In the genomic region with DNA sequence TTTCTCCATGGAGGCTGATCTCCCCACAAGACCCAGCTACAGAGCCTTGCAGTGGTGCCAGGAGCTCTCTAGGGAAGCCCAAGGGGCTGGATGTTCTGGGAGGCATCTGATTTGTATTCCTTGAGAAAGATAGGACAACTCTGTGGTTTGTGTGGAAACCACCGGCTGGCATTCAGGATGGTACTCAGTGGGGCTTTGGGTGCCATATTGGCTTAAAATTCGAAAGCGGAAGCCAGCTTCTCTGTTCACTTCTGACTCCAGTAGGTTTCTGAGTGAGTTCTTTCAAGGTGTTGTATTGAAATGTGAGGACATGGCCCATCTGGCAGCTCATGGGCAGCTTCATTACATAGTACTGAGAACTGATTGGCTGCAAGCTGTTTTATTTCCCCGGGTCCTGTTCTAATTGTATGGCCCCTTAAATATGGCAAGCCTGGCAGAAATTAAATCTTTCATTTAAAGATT, we compare ENCODE assay signal across 17 mouse cellular contexts.
DNase-seq lines count a peak whose midpoint lies in the region; ATAC-seq and TF ChIP-seq lines count a peak whose summit lies in the region.
"Had no signal": no experiment of that assay in that cellular context is flagged by ENCODE, and none has a peak within 500 bp of the region (broad histone marks: within the 10 kb centered on the region; RNA-seq: fewer than 3 reads in every experiment).

No protein-coding gene starts in this region.

- no peak overlapping the region for H3K4me2 ChIP-seq in midbrain, embryonic 11.5 days
- peak overlapping the region; percentile 31; the same call in 1 of the 2 replicates for H3K4me2 ChIP-seq in forebrain, embryonic 13.5 days
- H3K4me2 ChIP-seq in hindbrain, postnatal 0 days (ENCODE audit: low read depth, low read length), result no peak overlapping the region
- no peak overlapping the region for H3K4me2 ChIP-seq in neural tube, embryonic 14.5 days (ENCODE audit: low read depth, low read length)
- H3K4me2 ChIP-seq: liver, embryonic 15.5 days had no signal

- H3K36me3 ChIP-seq in midbrain, embryonic 10.5 days, result no peaks in the 10 kb centered on the region
- no peaks in the 10 kb centered on the region for H3K36me3 ChIP-seq in midbrain, embryonic 11.5 days (ENCODE audit: control insufficient read depth, insufficient read depth, low read length)
- H3K36me3 ChIP-seq in forebrain, embryonic 13.5 days (ENCODE audit: poor library complexity, severe bottlenecking), result no peaks in the 10 kb centered on the region
- no peaks in the 10 kb centered on the region for H3K36me3 ChIP-seq in hindbrain, postnatal 0 days (ENCODE audit: insufficient read depth, low read length)
- no peaks in the 10 kb centered on the region for H3K36me3 ChIP-seq in neural tube, embryonic 14.5 days (ENCODE audit: control insufficient read depth, insufficient read depth, low read length)
- H3K36me3 ChIP-seq: liver, embryonic 15.5 days had no signal

- WGBS in midbrain, embryonic 10.5 days, result 94% methylated on average over 4 of the region's 4 CpGs
- WGBS in midbrain, embryonic 11.5 days, result 92% methylated on average over 4 of the region's 4 CpGs
- 73% methylated on average over 4 of the region's 4 CpGs for WGBS in forebrain, embryonic 13.5 days
- 74% methylated on average over 4 of the region's 4 CpGs for WGBS in hindbrain, postnatal 0 days
- 76% methylated on average over 4 of the region's 4 CpGs for WGBS in neural tube, embryonic 14.5 days

- H3K9ac ChIP-seq in midbrain, embryonic 11.5 days (ENCODE audit: low read length), result no peak overlapping the region
- H3K9ac ChIP-seq in forebrain, embryonic 13.5 days, result no peak overlapping the region
- no peak overlapping the region for H3K9ac ChIP-seq in hindbrain, postnatal 0 days (replicated peaks; ENCODE audit: low read length)
- H3K9ac ChIP-seq in neural tube, embryonic 14.5 days (replicated peaks; ENCODE audit: low read depth, low read length), result no peak overlapping the region
- H3K9ac ChIP-seq: liver, embryonic 15.5 days had no signal

- H3K4me3 ChIP-seq in midbrain, embryonic 10.5 days, result no peak overlapping the region
- H3K4me3 ChIP-seq in midbrain, embryonic 11.5 days (ENCODE audit: low read depth, low read length), result no peak overlapping the region
- H3K4me3 ChIP-seq in forebrain, embryonic 13.5 days, result no peak overlapping the region
- H3K4me3 ChIP-seq in hindbrain, postnatal 0 days (ENCODE audit: low read length), result no peak overlapping the region
- H3K4me3 ChIP-seq in neural tube, embryonic 14.5 days (ENCODE audit: low read depth, low read length), result no peak overlapping the region
- H3K4me3 ChIP-seq: heart, adult 2 months; liver, embryonic 15.5 days had no signal

- TF ChIP-seq CTCF in hindbrain, postnatal 0 days (IDR thresholded peaks at IDR 0.05; ENCODE audit: low read depth), result no peak

- no peaks in the 10 kb centered on the region for H3K9me3 ChIP-seq in midbrain, embryonic 10.5 days (replicated peaks)
- 0 out of 2 replicates have a peak, but pooled peaks cover 3% of the 10 kb centered on the region for H3K9me3 ChIP-seq in midbrain, embryonic 11.5 days (ENCODE audit: control insufficient read depth, low read length)
- peaks cover 5% of the 10 kb centered on the region for H3K9me3 ChIP-seq in forebrain, embryonic 13.5 days (replicated peaks)
- no peaks in the 10 kb centered on the region for H3K9me3 ChIP-seq in hindbrain, postnatal 0 days (ENCODE audit: low read length)
- no peaks in the 10 kb centered on the region for H3K9me3 ChIP-seq in neural tube, embryonic 14.5 days (ENCODE audit: control insufficient read depth, low read length)
- H3K9me3 ChIP-seq: liver, embryonic 15.5 days had no signal

- H3K27me3 ChIP-seq in midbrain, embryonic 10.5 days (ENCODE audit: low read depth, poor library complexity, severe bottlenecking), result no peaks in the 10 kb centered on the region
- H3K27me3 ChIP-seq in midbrain, embryonic 11.5 days (ENCODE audit: control insufficient read depth, insufficient read depth, low read length), result no peaks in the 10 kb centered on the region
- no peaks in the 10 kb centered on the region for H3K27me3 ChIP-seq in forebrain, embryonic 13.5 days
- H3K27me3 ChIP-seq in hindbrain, postnatal 0 days (ENCODE audit: insufficient read depth, low read length), result no peaks in the 10 kb centered on the region
- H3K27me3 ChIP-seq in neural tube, embryonic 14.5 days (ENCODE audit: control insufficient read depth, insufficient read depth, low read length), result no peaks in the 10 kb centered on the region
- H3K27me3 ChIP-seq: liver, embryonic 15.5 days had no signal

- 0 out of 2 replicates have a peak overlapping the region, but pooled peaks have one; percentile 13 for H3K27ac ChIP-seq in midbrain, embryonic 10.5 days (replicated peaks)
- no peak overlapping the region for H3K27ac ChIP-seq in midbrain, embryonic 11.5 days (ENCODE audit: low read depth, low read length)
- peak overlapping the region; percentile 91 for H3K27ac ChIP-seq in forebrain, embryonic 13.5 days
- peak overlapping the region; percentile 56 for H3K27ac ChIP-seq in hindbrain, postnatal 0 days
- H3K27ac ChIP-seq in neural tube, embryonic 14.5 days (ENCODE audit: low read depth, low read length), result peak overlapping the region; percentile 69; the same call in 1 of the 2 replicates
- H3K27ac ChIP-seq: heart, adult 2 months; liver, embryonic 15.5 days had no signal

- no peak for ATAC-seq in midbrain, embryonic 11.5 days (ENCODE audit: low FRiP score)
- peak; percentile 46; the same call in 1 of the 2 replicates for ATAC-seq in forebrain, embryonic 13.5 days
- ATAC-seq in hindbrain, postnatal 0 days, result no peak
- no peak for ATAC-seq in neural tube, embryonic 14.5 days (ENCODE audit: low read depth)
- ATAC-seq: inflammation-experienced regulatory T-cells, adult 6 months had no signal

- peaks cover 3% of the 10 kb centered on the region; the same call in 1 of the 2 replicates for H3K4me1 ChIP-seq in midbrain, embryonic 10.5 days
- H3K4me1 ChIP-seq in midbrain, embryonic 11.5 days (ENCODE audit: control insufficient read depth, insufficient read depth, low read length), result no peaks in the 10 kb centered on the region
- peaks cover 39% of the 10 kb centered on the region for H3K4me1 ChIP-seq in forebrain, embryonic 13.5 days
- 0 out of 2 replicates have a peak, but pooled peaks cover 3% of the 10 kb centered on the region for H3K4me1 ChIP-seq in hindbrain, postnatal 0 days (ENCODE audit: insufficient read depth, low read length)
- peaks cover 11% of the 10 kb centered on the region; the same call in 1 of the 2 replicates for H3K4me1 ChIP-seq in neural tube, embryonic 14.5 days (ENCODE audit: control insufficient read depth, insufficient read depth, low read length)
- H3K4me1 ChIP-seq: liver, embryonic 15.5 days had no signal

- DNase-seq in midbrain, embryonic 10.5 days (ENCODE audit: low spot score), result no peak
- no peak for DNase-seq in midbrain, embryonic 11.5 days (ENCODE audit: low spot score, missing footprints)
- DNase-seq in hindbrain, postnatal 0 days (ENCODE audit: low spot score), result no peak
- DNase-seq in cerebellum, adult 9-10 months, result no peak
- no peak for DNase-seq in urinary bladder, postnatal 36 days (ENCODE audit: low spot score in 2 of 2)
- DNase-seq in cerebellum, adult 11-12 months, result no peak
- DNase-seq: adrenal gland, postnatal 25 days; cerebellum, adult 8-10 months; gastrocnemius, postnatal 14 days; heart, adult 2 months; lung, postnatal 10 days; spleen, adult 18-20 months; thymus, postnatal 36 days had no signal
